Mouse (Mus musculus): ENCODE measurements around the gene Rgl1.

DNA sequence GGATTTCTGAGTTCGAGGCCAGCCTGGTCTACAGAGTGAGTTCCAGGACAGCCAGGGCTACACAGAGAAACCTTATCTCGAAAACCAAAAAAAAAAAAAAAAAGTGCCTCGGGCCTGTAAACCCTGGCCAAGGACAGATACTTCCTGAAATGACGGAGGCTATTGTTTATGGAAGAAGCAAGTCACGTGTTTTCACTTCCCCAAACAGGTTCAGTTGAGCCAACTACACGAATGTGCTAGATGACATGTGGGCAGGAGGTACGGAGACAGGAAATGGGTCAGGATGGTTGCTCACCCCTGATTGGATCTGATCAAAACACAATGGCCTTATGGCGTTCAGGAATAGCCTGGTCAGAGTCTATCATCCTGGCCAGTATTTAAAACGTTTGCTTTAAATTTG lies 32.0 kb upstream of the Rgl1 start:
- TF ChIP-seq ZNF384 (IDR thresholded peaks at IDR 0.05; ENCODE audit: low read depth, low read length) (0 out of 2 replicates have a peak, but pooled peaks have one; percentile 30), ZC3H11A (IDR thresholded peaks at IDR 0.05; ENCODE audit: borderline replicate concordance, low read depth, low read length) (no peak), CHD2 (IDR thresholded peaks at IDR 0.05; ENCODE audit: low read depth, low read length) (no peak)

Measured in ES-E14 (cell line).